Mouse (Mus musculus) lung, adult 2 months (tissue): ENCODE measurements around the gene Shisal2a.

Experiments
- CTCF ChIP-seq: fragments of 200-500 bp; IDR thresholded peaks from 2 replicates; pipeline ENCODE4 v1.5.1; 2011; ENCODE audit warnings: mild to moderate bottlenecking, low read length, control low read depth; ENCODE audit not compliant: insufficient read depth
- POLR2A ChIP-seq: fragments of 200-500 bp; IDR thresholded peaks from 2 replicates; pipeline ENCODE4 v1.6.1; 2011; ENCODE audit warnings: low read depth, mild to moderate bottlenecking, control low read depth, low read length, borderline replicate concordance; ENCODE audit errors: extremely low read depth

DNA sequence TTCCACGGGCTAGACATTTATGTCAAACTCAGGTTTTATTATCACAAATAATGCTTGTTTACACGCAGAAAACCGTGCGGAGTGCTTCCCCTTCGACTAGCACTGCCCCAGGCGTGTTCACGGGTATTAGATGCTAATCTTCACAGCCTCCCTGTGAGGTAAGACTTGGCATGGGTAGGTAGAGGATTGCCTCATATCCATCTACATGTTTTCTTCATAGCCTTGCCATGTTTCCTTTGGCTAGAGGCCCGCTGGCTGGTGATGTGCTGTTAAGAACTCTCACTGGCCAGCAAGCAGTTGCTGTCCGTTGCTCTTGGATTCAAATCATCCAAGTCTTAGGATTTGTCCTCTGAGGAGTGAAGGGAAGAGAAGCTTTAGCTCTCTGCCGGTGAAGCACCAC, 17.2 kb upstream of the Shisal2a start:
- TF ChIP-seq CTCF = no peak
- TF ChIP-seq POLR2A = no peak
